Mouse (Mus musculus): Measurements from ENCODE around the gene Slco1c1. TPM values are rescaled to one million over a fixed set of nuclear protein-coding genes. Genes with fewer than 3 reads are reported as not detected.
A peak's percentile ranks its signal among the peaks of the same experiment; 100 is the strongest.

The Slco1c1 gene
- 0.04 TPM in 1 of 2 replicates, not detected in the other for total RNA-seq (2014; rRNA removed; ENCODE audit: low replicate concordance)
- 0.71 TPM in 2 replicates for polyA plus RNA-seq (2015; fragmentation: Nextera tagmentation; extraction: Ambion mirVana)

- DNase-seq (ENCODE audit: low spot score) (no peak), ATAC-seq (ENCODE audit: insufficient read depth, low read depth) (no peak)
- no peak for TF ChIP-seq EP300 (IDR thresholded peaks at IDR 0.05; ENCODE audit: low read depth)
- no peak for TF ChIP-seq CTCF (IDR thresholded peaks at IDR 0.05; ENCODE audit: low read depth)
- no peaks in the 10 kb centered on the region for H3K4me1 ChIP-seq (ENCODE audit: control insufficient read depth, insufficient read depth)
- no peak within 1 kb of the TSS for H3K27ac ChIP-seq (ENCODE audit: low read depth)
- H3K27me3 ChIP-seq (ENCODE audit: control insufficient read depth, insufficient read depth, low read length): no peaks in the 10 kb centered on the region
- no peak within 1 kb of the TSS for H3K9ac ChIP-seq (replicated peaks; ENCODE audit: low read depth, low read length)
- H3K9me3 ChIP-seq (replicated peaks; ENCODE audit: control insufficient read depth, low read length): no peaks in the 10 kb centered on the region
- 36% methylated on average over 2 of the region's 2 CpGs for WGBS
- no peaks in the 10 kb centered on the region for H3K36me3 ChIP-seq (replicated peaks; ENCODE audit: control insufficient read depth, insufficient read depth, low read length)
- no peak within 1 kb of the TSS for H3K4me2 ChIP-seq (ENCODE audit: low read depth, low read length)
- no peak within 1 kb of the TSS for H3K4me3 ChIP-seq (ENCODE audit: low read depth, low read length)
Observed at GRCm38 (mm10) chr6:141523747-141524640, at the start of gene Slco1c1. Slco1c1 (plus strand) TSS chr6:141524368.

GRCm38 (mm10) chr6:141474696-141475095 is 49.5 kb upstream of the Slco1c1 start:
- no peaks in the 10 kb centered on the region for H3K27me3 ChIP-seq (ENCODE audit: control insufficient read depth, insufficient read depth, low read length)
- ATAC-seq (ENCODE audit: insufficient read depth, low read depth) (no peak), DNase-seq (ENCODE audit: low spot score) (no peak)
- TF ChIP-seq EP300 (IDR thresholded peaks at IDR 0.05; ENCODE audit: low read depth): no peak
- TF ChIP-seq CTCF (IDR thresholded peaks at IDR 0.05; ENCODE audit: low read depth): no peak
- no peaks in the 10 kb centered on the region for H3K9me3 ChIP-seq (replicated peaks; ENCODE audit: control insufficient read depth, low read length)
- H3K27ac ChIP-seq (ENCODE audit: low read depth): no peak overlapping the region
- H3K4me1 ChIP-seq (ENCODE audit: control insufficient read depth, insufficient read depth): 0 out of 2 replicates have a peak, but pooled peaks cover 3% of the 10 kb centered on the region
- H3K4me3 ChIP-seq (ENCODE audit: low read depth, low read length): no peak overlapping the region
- no peak overlapping the region for H3K9ac ChIP-seq (replicated peaks; ENCODE audit: low read depth, low read length)
- no peak overlapping the region for H3K4me2 ChIP-seq (ENCODE audit: low read depth, low read length)
- WGBS: 50% methylated on average over 3 of the region's 3 CpGs
- peaks cover 24% of the 10 kb centered on the region for H3K36me3 ChIP-seq (replicated peaks; ENCODE audit: control insufficient read depth, insufficient read depth, low read length)

GRCm38 (mm10) chr6:141485302-141486021 is 38.7 kb upstream of the Slco1c1 start:
- Histone ChIP-seq H3K36me3 (replicated peaks; ENCODE audit: control insufficient read depth, insufficient read depth, low read length) (peaks cover 28% of the 10 kb centered on the region), H3K27ac (ENCODE audit: low read depth) (peak overlapping the region; percentile 26; the same call in 1 of the 2 replicates), H3K27me3 (ENCODE audit: control insufficient read depth, insufficient read depth, low read length) (no peaks in the 10 kb centered on the region), H3K9ac (replicated peaks; ENCODE audit: low read depth, low read length) (no peak overlapping the region), H3K4me3 (ENCODE audit: low read depth, low read length) (no peak overlapping the region), H3K4me1 (ENCODE audit: control insufficient read depth, insufficient read depth) (0 out of 2 replicates have a peak, but pooled peaks cover 9% of the 10 kb centered on the region), H3K4me2 (ENCODE audit: low read depth, low read length) (peak overlapping the region; percentile 18), H3K9me3 (replicated peaks; ENCODE audit: control insufficient read depth, low read length) (no peaks in the 10 kb centered on the region)
- TF ChIP-seq EP300 (IDR thresholded peaks at IDR 0.05; ENCODE audit: low read depth) (0 out of 2 replicates have a peak, but pooled peaks have one; percentile 28), CTCF (IDR thresholded peaks at IDR 0.05; ENCODE audit: low read depth) (no peak)
- DNase-seq (ENCODE audit: low spot score) (peak; percentile 83), ATAC-seq (ENCODE audit: insufficient read depth, low read depth) (peak; percentile 84)
- 22% methylated on average over 10 of the region's 10 CpGs for WGBS

- 62% methylated on average over 7 of the region's 7 CpGs for WGBS
- Histone ChIP-seq H3K4me3 (ENCODE audit: low read depth, low read length) (no peak overlapping the region), H3K9me3 (replicated peaks; ENCODE audit: control insufficient read depth, low read length) (no peaks in the 10 kb centered on the region), H3K4me2 (ENCODE audit: low read depth, low read length) (no peak overlapping the region), H3K4me1 (ENCODE audit: control insufficient read depth, insufficient read depth) (0 out of 2 replicates have a peak, but pooled peaks cover 9% of the 10 kb centered on the region), H3K27ac (ENCODE audit: low read depth) (no peak overlapping the region), H3K27me3 (ENCODE audit: control insufficient read depth, insufficient read depth, low read length) (no peaks in the 10 kb centered on the region), H3K9ac (replicated peaks; ENCODE audit: low read depth, low read length) (no peak overlapping the region), H3K36me3 (replicated peaks; ENCODE audit: control insufficient read depth, insufficient read depth, low read length) (peaks cover 32% of the 10 kb centered on the region)
- peak; percentile 62 for TF ChIP-seq CTCF (IDR thresholded peaks at IDR 0.05; ENCODE audit: low read depth)
- TF ChIP-seq EP300 (IDR thresholded peaks at IDR 0.05; ENCODE audit: low read depth): no peak
- peak; percentile 56 for DNase-seq (ENCODE audit: low spot score)
- ATAC-seq (ENCODE audit: insufficient read depth, low read depth): peak; percentile 53; the same call in 1 of the 2 replicates
Observed at GRCm38 (mm10) chr6:141487266-141487665, 36.9 kb upstream of the Slco1c1 start.

- no peaks in the 10 kb centered on the region for H3K27me3 ChIP-seq (ENCODE audit: control insufficient read depth, insufficient read depth, low read length)
- 0 out of 2 replicates have a peak, but pooled peaks cover 9% of the 10 kb centered on the region for H3K4me1 ChIP-seq (ENCODE audit: control insufficient read depth, insufficient read depth)
- DNase-seq (ENCODE audit: low spot score) (peak; percentile 50), ATAC-seq (ENCODE audit: insufficient read depth, low read depth) (no peak)
- no peaks in the 10 kb centered on the region for H3K9me3 ChIP-seq (replicated peaks; ENCODE audit: control insufficient read depth, low read length)
- H3K4me2 ChIP-seq (ENCODE audit: low read depth, low read length): no peak overlapping the region
- TF ChIP-seq CTCF (IDR thresholded peaks at IDR 0.05; ENCODE audit: low read depth) (peak; percentile 70), EP300 (IDR thresholded peaks at IDR 0.05; ENCODE audit: low read depth) (no peak)
- 20% methylated on average over 11 of the region's 11 CpGs for WGBS
- no peak overlapping the region for H3K4me3 ChIP-seq (ENCODE audit: low read depth, low read length)
- H3K9ac ChIP-seq (replicated peaks; ENCODE audit: low read depth, low read length): no peak overlapping the region
- H3K27ac ChIP-seq (ENCODE audit: low read depth): no peak overlapping the region
- peaks cover 42% of the 10 kb centered on the region for H3K36me3 ChIP-seq (replicated peaks; ENCODE audit: control insufficient read depth, insufficient read depth, low read length)
Observed at GRCm38 (mm10) chr6:141488619-141489018, 35.5 kb upstream of the Slco1c1 start.
